ENCODE assay signal across 9 mouse cellular contexts in the genomic region with DNA sequence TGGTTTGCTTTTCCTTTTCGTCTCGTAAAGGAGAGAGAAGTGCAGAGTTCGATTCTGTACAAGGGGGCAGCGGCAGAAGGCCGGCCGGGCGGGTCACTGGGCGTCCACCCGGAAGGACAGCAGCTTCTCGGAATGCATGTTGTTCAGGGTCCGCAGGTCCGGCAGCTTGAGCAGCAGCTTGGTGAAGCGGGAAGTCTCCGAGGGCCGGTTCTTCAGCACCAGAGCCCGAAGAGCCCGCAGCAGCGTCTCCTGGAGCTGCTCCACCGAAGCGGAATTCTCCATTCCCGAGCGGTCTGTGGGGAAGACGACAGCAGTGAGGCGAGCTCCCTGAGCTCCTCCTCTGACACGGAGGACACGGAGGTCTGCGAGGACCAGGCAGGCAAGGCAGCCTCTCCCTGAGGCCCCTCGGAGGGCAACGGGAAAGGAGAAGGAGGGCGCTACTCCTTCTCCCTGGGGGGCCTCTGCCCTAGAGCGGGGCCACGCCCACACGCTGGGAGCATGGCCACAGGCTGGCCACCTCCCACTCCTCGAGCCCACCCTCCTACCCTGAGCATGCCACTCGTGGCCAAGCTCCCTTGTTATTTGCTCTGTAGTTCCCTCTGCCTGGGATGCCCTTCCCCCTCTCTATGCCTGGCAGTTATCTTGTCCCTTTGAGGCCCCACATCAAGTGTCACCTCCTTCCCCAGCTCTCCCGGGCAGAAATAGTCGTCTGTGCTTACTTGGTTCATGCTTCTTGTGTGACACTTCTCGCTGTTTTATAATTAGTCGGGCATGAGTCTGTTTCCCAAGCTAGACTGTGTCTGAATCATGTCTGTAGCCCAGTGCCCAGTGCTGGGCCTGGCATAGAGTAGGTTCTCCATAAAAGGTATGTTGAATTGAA. TPM values are rescaled to one million over a fixed set of nuclear protein-coding genes. Genes with fewer than 3 reads are reported as not detected.
A peak's percentile ranks its signal among the peaks of the same experiment; 100 is the strongest.
DNase-seq lines count a peak whose midpoint lies in the region; ATAC-seq and TF ChIP-seq lines count a peak whose summit lies in the region.
"Had no signal": no experiment of that assay in that cellular context is flagged by ENCODE, and none has a peak within 500 bp of the region (broad histone marks: within the 10 kb centered on the region; RNA-seq: fewer than 3 reads in every experiment).

No protein-coding gene starts in this region.

- peak overlapping the region; percentile 99 for H3K27ac ChIP-seq in layer of hippocampus, adult 2 months
- H3K27ac ChIP-seq in kidney, embryonic 15.5 days, result peak overlapping the region; percentile 85
- H3K27ac ChIP-seq in midbrain, embryonic 10.5 days (replicated peaks), result peak overlapping the region; percentile 84

- peak overlapping the region; percentile 52 for H3K4me2 ChIP-seq in kidney, embryonic 15.5 days

- peaks cover 69% of the 10 kb centered on the region for H3K4me1 ChIP-seq in kidney, embryonic 15.5 days
- peaks cover 60% of the 10 kb centered on the region for H3K4me1 ChIP-seq in midbrain, embryonic 10.5 days

- no peaks in the 10 kb centered on the region for H3K9me3 ChIP-seq in kidney, embryonic 15.5 days (replicated peaks)
- H3K9me3 ChIP-seq in midbrain, embryonic 10.5 days (replicated peaks), result no peaks in the 10 kb centered on the region

- no peak for DNase-seq in layer of hippocampus, adult 2 months (ENCODE audit: low spot score in 2 of 2)
- no peak for DNase-seq in layer of hippocampus, adult 9-10 months (ENCODE audit: low spot score)
- DNase-seq in cerebellum, postnatal 25 days, result peak; percentile 61 to 62
- peak; percentile 53 for DNase-seq in gastrocnemius, postnatal 25 days
- DNase-seq in midbrain, embryonic 10.5 days (ENCODE audit: low spot score), result no peak
- DNase-seq in urinary bladder, adult 2 months (ENCODE audit: low spot score), result no peak
- no peak for DNase-seq in frontal cortex, postnatal 25 days (ENCODE audit: low spot score in 2 of 2)

- H3K27me3 ChIP-seq in kidney, embryonic 15.5 days, result no peaks in the 10 kb centered on the region
- no peaks in the 10 kb centered on the region for H3K27me3 ChIP-seq in midbrain, embryonic 10.5 days (ENCODE audit: low read depth, poor library complexity, severe bottlenecking)
- H3K27me3 ChIP-seq: Patski had no signal

- ATAC-seq in kidney, embryonic 15.5 days (replicated peaks; ENCODE audit: low FRiP score), result peak; percentile 38
- ATAC-seq: Patski had no signal

- TF ChIP-seq CTCF in layer of hippocampus, adult 2 months (conservative IDR thresholded peaks at IDR 0.05), result no peak

- H3K9ac ChIP-seq in kidney, embryonic 15.5 days, result peak overlapping the region; percentile 36

- H3K36me3 ChIP-seq in kidney, embryonic 15.5 days, result peaks cover 41% of the 10 kb centered on the region
- H3K36me3 ChIP-seq in midbrain, embryonic 10.5 days, result peaks cover 44% of the 10 kb centered on the region

- H3K4me3 ChIP-seq in layer of hippocampus, adult 2 months, result peak overlapping the region; percentile 23; the same call in 1 of the 2 replicates
- peak overlapping the region; percentile 29 for H3K4me3 ChIP-seq in kidney, embryonic 15.5 days (replicated peaks)
- H3K4me3 ChIP-seq in midbrain, embryonic 10.5 days, result peak overlapping the region; percentile 50

- WGBS in kidney, embryonic 15.5 days, result 12% methylated on average over 39 of the region's 39 CpGs
- WGBS in midbrain, embryonic 10.5 days, result 27% methylated on average over 39 of the region's 39 CpGs

RNA-seq across cellular contexts. Expression of a gene that starts 6.8 kb away (rescaled TPM):
- 10 to 100 TPM; 93.2 to 94.0 TPM for total RNA-seq in layer of hippocampus, adult 2 months (2021)
- total RNA-seq in gastrocnemius, postnatal 25 days (2021), result 100 to 1,000 TPM in 1 of 2 experiments, 10 to 100 TPM in 1; 98.0 to 119 TPM
- 2.0 and 2.3 TPM in 2 replicates for polyA plus RNA-seq in kidney, embryonic 15.5 days (2015; fragmentation: Nextera tagmentation; extraction: Ambion mirVana)
- polyA plus RNA-seq in midbrain, embryonic 10.5 days (2016; fragmentation: Nextera tagmentation; extraction: Ambion mirVana), result 1.4 TPM in 2 replicates
- polyA plus RNA-seq in urinary bladder, adult 2 months (2012; rRNA removed), result 119 and 219 TPM in 2 replicates

RNA-seq across cellular contexts. Expression of a gene that starts 26.9 kb away (rescaled TPM):
- total RNA-seq in layer of hippocampus, adult 2 months (2021), result 100 to 1,000 TPM; 168 to 178 TPM
- total RNA-seq in gastrocnemius, postnatal 25 days (2021), result 10 to 100 TPM; 51.3 to 63.6 TPM
- 25.1 and 25.8 TPM in 2 replicates for polyA plus RNA-seq in kidney, embryonic 15.5 days (2015; fragmentation: Nextera tagmentation; extraction: Ambion mirVana)
- 22.9 and 24.3 TPM in 2 replicates for polyA plus RNA-seq in midbrain, embryonic 10.5 days (2016; fragmentation: Nextera tagmentation; extraction: Ambion mirVana)
- 57.0 and 58.7 TPM in 2 replicates for polyA plus RNA-seq in urinary bladder, adult 2 months (2012; rRNA removed)

RNA-seq across cellular contexts. Expression of a gene that starts 27.9 kb away (rescaled TPM):
- 1,000 to 10,000 TPM in 1 of 2 experiments, 100 to 1,000 TPM in 1; 996 to 1,082 TPM for total RNA-seq in layer of hippocampus, adult 2 months (2021)
- 10 to 100 TPM; 75.4 to 89.1 TPM for total RNA-seq in gastrocnemius, postnatal 25 days (2021)
- polyA plus RNA-seq in kidney, embryonic 15.5 days (2015; fragmentation: Nextera tagmentation; extraction: Ambion mirVana), result 21.7 and 26.9 TPM in 2 replicates
- polyA plus RNA-seq in midbrain, embryonic 10.5 days (2016; fragmentation: Nextera tagmentation; extraction: Ambion mirVana), result 9.5 and 15.6 TPM in 2 replicates
- 62.2 and 88.1 TPM in 2 replicates for polyA plus RNA-seq in urinary bladder, adult 2 months (2012; rRNA removed)

RNA-seq across cellular contexts. Expression of a gene that starts 36.3 kb away (rescaled TPM):
- total RNA-seq in layer of hippocampus, adult 2 months (2021), result 10 to 100 TPM; 61.0 to 62.1 TPM
- 10 to 100 TPM; 13.9 to 15.0 TPM for total RNA-seq in gastrocnemius, postnatal 25 days (2021)
- polyA plus RNA-seq in kidney, embryonic 15.5 days (2015; fragmentation: Nextera tagmentation; extraction: Ambion mirVana), result 40.6 and 40.8 TPM in 2 replicates
- 49.0 and 55.7 TPM in 2 replicates for polyA plus RNA-seq in midbrain, embryonic 10.5 days (2016; fragmentation: Nextera tagmentation; extraction: Ambion mirVana)
- 24.7 and 29.5 TPM in 2 replicates for polyA plus RNA-seq in urinary bladder, adult 2 months (2012; rRNA removed)

RNA-seq across cellular contexts. Expression of a gene that starts 39.1 kb away (rescaled TPM):
- 100 to 1,000 TPM; 146 to 148 TPM for total RNA-seq in layer of hippocampus, adult 2 months (2021)
- 10 to 100 TPM; 42.7 to 46.9 TPM for total RNA-seq in gastrocnemius, postnatal 25 days (2021)
- 58.2 and 64.7 TPM in 2 replicates for polyA plus RNA-seq in kidney, embryonic 15.5 days (2015; fragmentation: Nextera tagmentation; extraction: Ambion mirVana)
- polyA plus RNA-seq in midbrain, embryonic 10.5 days (2016; fragmentation: Nextera tagmentation; extraction: Ambion mirVana), result 74.1 and 82.2 TPM in 2 replicates
- polyA plus RNA-seq in urinary bladder, adult 2 months (2012; rRNA removed), result 29.6 and 32.8 TPM in 2 replicates

Comparison
In these comparisons a context has a peak if more than half of its experiments do, and no peak if none do; other contexts are left out.
1. DNase-seq: peak in cerebellum, postnatal 25 days (2 of 2) and gastrocnemius, postnatal 25 days (single experiment); none in layer of hippocampus, adult 2 months (0 of 2), layer of hippocampus, adult 9-10 months (single experiment), midbrain, embryonic 10.5 days (single experiment), urinary bladder, adult 2 months (single experiment) and frontal cortex, postnatal 25 days (0 of 2).
2. RNA of a gene that starts 6.8 kb away (polyA plus RNA-seq): 119 to 219 TPM in urinary bladder, adult 2 months; 2.0 to 2.3 TPM in kidney, embryonic 15.5 days and 1.4 TPM in midbrain, embryonic 10.5 days; every median in the first group is over 10 times any median in the second.
3. Peak in every context shown above with its lines, with median percentiles within 50 percentile points of each other: H3K27ac ChIP-seq and H3K4me3 ChIP-seq.